Mouse (Mus musculus): ENCODE measurements around the gene Tef. TPM values are rescaled to one million over a fixed set of nuclear protein-coding genes. Genes with fewer than 3 reads are reported as not detected.
A peak's percentile ranks its signal among the peaks of the same experiment; 100 is the strongest.

Gene Tef
- 23.9 and 26.5 TPM in 2 replicates for polyA plus RNA-seq (2015; fragmentation: Nextera tagmentation; extraction: Ambion mirVana)

DNA sequence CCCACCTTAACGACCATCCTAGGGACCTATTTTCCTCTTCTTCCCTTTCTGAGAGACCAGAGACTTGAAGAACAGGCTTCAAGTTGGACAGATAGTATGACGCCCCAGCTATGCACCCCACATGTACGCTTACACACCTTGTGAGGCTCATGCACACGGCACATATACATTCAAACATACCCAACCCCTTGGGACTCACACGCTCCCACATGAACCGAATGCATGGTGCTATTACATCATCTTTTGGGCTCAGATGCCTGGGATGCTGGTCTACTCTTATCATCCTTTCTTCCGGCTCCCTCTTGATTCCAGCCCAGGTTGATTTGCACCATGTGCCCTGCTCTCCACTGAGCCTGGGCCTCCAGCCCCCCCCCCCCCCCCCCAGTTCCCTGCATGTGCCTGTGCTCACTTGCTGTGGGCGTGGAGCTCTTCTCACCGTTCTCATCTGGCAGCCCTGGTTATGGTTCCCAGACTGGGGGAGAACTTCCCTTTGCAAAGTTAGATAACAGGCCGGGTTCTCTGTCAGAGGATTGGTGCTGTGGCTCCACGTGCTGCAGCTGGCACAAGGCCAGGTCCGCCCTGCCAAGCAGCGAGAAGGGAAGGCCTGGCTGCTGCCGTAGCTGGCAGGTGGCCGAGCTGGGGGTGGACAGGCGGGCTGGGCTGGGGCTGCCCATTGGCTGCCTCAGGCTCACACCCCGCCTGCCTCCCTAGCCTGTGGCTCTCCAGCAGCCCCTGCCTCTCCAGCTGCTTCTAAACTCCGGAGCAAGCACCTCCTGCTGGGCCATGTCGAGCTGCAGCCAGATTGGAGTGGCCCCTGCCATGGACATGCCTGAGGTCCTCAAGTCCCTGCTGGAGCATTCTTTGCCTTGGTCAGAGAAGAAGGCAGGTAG lies at the start of gene Tef:
Gene Tef, plus strand, starts transcription at position 421 of the 890 bp plus-strand sequence.
- ATAC-seq (replicated peaks; ENCODE audit: low FRiP score), result peak; percentile 97
- Histone ChIP-seq H3K27ac (peak within 1 kb of the TSS; percentile 77), H3K4me1 (peaks cover 52% of the 10 kb centered on the region), H3K9ac (peak within 1 kb of the TSS; percentile 3; the same call in 1 of the 2 replicates), H3K36me3 (no peaks in the 10 kb centered on the region), H3K4me2 (peak within 1 kb of the TSS; percentile 57), H3K4me3 (replicated peaks) (peak within 1 kb of the TSS; percentile 37), H3K9me3 (replicated peaks) (no peaks in the 10 kb centered on the region), H3K27me3 (no peaks in the 10 kb centered on the region)
- WGBS, result 22% methylated on average over 19 of the region's 19 CpGs

DNA sequence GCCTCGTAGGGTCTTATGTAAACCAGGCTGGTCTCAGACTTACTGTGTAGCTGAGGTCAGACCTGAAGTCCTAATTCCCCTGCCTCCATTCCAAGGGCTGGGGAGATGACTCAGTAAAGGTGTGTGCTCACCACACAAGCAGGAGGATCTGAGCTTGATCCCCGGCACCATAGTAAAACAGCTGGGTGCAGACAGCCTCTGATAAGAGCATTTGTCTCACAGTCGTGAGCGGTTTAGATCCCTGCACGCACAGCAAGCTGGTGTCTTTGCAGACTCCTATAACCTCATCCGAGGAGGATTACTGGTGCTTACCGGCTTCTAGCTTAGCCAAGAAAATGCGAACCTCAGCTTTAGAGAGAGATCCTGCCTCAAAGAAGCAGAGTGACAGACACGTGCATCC lies 48.6 kb upstream of the Tef start:
- Histone ChIP-seq H3K27ac (no peak overlapping the region), H3K36me3 (peaks cover 21% of the 10 kb centered on the region), H3K9ac (no peak overlapping the region), H3K4me3 (replicated peaks) (no peak overlapping the region), H3K27me3 (no peaks in the 10 kb centered on the region), H3K9me3 (replicated peaks) (no peaks in the 10 kb centered on the region), H3K4me2 (no peak overlapping the region), H3K4me1 (peaks cover 31% of the 10 kb centered on the region)
- no peak for ATAC-seq (replicated peaks; ENCODE audit: low FRiP score)
- 97% methylated on average over 9 of the region's 9 CpGs for WGBS

DNA sequence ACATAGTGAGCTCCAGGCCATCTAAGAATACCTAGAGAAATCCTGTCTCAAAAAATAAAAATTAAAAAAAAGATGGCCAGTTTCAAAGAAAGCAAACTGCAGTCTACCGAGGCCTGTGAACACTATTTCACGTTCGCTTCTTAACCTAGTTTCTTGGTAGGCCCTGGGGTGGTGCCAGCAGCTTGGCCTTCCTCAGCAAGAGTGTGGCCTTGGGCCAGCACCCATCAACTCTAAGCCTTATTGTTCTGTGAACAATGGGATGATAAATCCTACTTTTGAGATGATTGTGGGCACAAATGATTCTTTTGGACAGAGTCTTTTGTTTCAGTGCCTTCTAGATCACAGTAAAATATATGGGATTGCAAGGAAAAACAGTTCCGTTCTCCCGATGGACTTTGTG lies 43.5 kb upstream of the Tef start:
- no peak overlapping the region for H3K4me2 ChIP-seq
- H3K27me3 ChIP-seq, result no peaks in the 10 kb centered on the region
- no peaks in the 10 kb centered on the region for H3K9me3 ChIP-seq (replicated peaks)
- no peak overlapping the region for H3K9ac ChIP-seq
- no peak overlapping the region for H3K4me3 ChIP-seq (replicated peaks)
- H3K4me1 ChIP-seq, result peaks cover 6% of the 10 kb centered on the region; the same call in 1 of the 2 replicates
- no peak for ATAC-seq (replicated peaks; ENCODE audit: low FRiP score)
- 86% methylated on average over 5 of the region's 5 CpGs for WGBS
- no peak overlapping the region for H3K27ac ChIP-seq
- H3K36me3 ChIP-seq, result peaks cover 27% of the 10 kb centered on the region

DNA sequence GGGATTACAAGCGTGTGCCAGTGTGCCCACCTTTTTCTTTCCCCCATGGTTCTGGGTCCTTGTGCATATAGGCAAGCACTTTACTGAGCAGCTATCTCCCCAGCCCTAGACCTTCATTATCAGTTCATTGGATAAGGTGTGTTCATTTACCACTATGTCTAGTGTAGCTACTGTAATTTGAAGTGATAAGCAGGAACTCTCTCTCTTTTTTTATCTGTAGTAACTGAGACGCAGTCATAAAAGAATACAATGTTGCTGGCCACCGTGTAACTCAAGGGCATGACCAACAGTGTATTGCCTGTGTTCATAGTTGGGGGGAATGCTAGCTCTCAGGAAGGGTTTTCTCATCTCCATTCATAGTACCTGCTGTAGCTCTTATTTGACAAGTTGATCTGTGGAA lies 42.7 kb upstream of the Tef start:
- peaks cover 6% of the 10 kb centered on the region; the same call in 1 of the 2 replicates for H3K4me1 ChIP-seq
- H3K4me2 ChIP-seq, result no peak overlapping the region
- peaks cover 24% of the 10 kb centered on the region for H3K36me3 ChIP-seq
- no peaks in the 10 kb centered on the region for H3K9me3 ChIP-seq (replicated peaks)
- ATAC-seq (replicated peaks; ENCODE audit: low FRiP score), result no peak
- 91% methylated on average over 3 of the region's 3 CpGs for WGBS
- H3K9ac ChIP-seq, result no peak overlapping the region
- H3K4me3 ChIP-seq (replicated peaks), result no peak overlapping the region
- no peak overlapping the region for H3K27ac ChIP-seq
- no peaks in the 10 kb centered on the region for H3K27me3 ChIP-seq

DNA sequence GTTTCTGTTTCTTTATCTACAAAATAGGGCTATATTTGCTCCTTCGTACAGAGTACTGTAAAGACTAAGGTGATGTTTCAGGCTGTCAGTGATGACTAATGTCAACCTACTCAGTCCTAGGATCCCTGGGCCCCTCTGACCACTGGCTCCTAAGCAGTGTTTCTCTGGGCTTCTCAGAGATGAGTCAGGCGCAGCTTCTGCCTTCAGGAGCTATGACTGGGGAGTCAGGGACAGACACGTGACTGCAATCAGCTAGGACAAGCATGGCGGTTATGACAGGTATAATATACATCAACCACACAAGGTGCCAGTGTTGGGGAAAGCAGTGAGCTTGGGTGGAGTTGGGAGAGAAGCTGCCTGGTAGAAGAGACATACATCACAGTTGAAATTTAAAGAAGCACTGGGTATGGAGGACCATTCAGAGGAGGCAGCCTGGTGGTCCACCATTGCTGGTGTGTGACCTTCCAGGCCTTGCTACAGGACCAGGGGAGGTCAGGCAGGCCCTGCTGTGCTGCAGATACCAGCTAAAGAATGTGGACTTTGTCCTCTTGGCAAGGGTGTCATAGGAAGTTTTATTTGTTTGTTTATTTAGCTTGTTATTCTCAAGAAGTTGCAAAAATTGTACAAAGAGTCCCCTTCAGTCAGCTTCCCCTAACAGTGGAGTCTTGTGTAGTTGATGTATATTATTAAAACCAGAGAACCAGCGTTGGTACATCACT lies 41.7 kb upstream of the Tef start:
- no peaks in the 10 kb centered on the region for H3K27me3 ChIP-seq
- no peaks in the 10 kb centered on the region for H3K9me3 ChIP-seq (replicated peaks)
- H3K4me3 ChIP-seq (replicated peaks), result no peak overlapping the region
- no peak overlapping the region for H3K4me2 ChIP-seq
- H3K27ac ChIP-seq, result no peak overlapping the region
- H3K36me3 ChIP-seq, result peaks cover 14% of the 10 kb centered on the region
- ATAC-seq (replicated peaks; ENCODE audit: low FRiP score), result no peak
- WGBS, result 88% methylated on average over 5 of the region's 5 CpGs
- H3K9ac ChIP-seq, result no peak overlapping the region
- H3K4me1 ChIP-seq, result peaks cover 7% of the 10 kb centered on the region

DNA sequence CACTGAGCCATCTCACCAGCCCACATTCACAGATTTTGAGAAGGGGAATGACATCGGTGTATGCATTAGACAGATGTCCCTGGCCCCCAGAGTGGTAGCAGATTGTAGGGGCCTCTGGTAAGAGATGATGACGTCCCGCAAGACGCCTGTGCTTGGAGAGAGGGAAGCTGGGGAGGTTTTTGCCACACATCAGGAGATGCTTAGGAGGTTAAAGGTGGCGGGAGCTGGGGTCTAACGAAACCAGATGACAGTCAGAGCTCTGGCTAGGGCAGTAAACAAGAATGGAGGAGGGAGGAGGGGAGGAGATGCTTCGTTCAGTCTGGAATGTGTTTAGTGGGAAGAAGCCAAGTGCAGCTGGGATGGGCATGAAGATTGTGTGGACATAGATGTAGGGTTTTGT lies 40.8 kb upstream of the Tef start:
- Histone ChIP-seq H3K4me1 (peaks cover 14% of the 10 kb centered on the region), H3K4me2 (no peak overlapping the region), H3K27me3 (no peaks in the 10 kb centered on the region), H3K9me3 (replicated peaks) (no peaks in the 10 kb centered on the region), H3K27ac (no peak overlapping the region), H3K9ac (no peak overlapping the region), H3K36me3 (0 out of 2 replicates have a peak, but pooled peaks cover 9% of the 10 kb centered on the region), H3K4me3 (replicated peaks) (no peak overlapping the region)
- WGBS, result 91% methylated on average over 7 of the region's 7 CpGs
- ATAC-seq (replicated peaks; ENCODE audit: low FRiP score), result no peak

DNA sequence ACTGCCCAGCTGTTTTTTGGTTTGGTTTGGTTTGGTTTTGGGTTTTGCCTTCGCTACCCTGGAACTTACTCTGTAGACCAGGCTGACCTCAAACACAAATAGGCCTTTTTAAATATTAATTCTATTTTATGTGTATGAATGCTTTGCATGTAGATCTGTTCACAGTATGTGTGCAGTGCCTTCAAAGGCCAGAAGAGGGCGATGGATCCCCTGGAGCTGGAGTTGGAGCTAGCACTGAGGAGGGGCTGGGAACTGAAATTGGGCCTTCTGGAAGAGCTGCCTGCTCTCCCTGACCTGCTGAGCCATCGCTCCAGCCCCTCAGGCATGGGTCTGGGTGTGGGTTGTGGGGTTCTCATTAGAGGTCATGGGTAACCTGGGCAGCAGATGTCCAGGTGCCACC lies 40.3 kb upstream of the Tef start:
- Histone ChIP-seq H3K27me3 (no peaks in the 10 kb centered on the region), H3K4me2 (no peak overlapping the region), H3K4me3 (replicated peaks) (no peak overlapping the region), H3K36me3 (0 out of 2 replicates have a peak, but pooled peaks cover 9% of the 10 kb centered on the region), H3K4me1 (peaks cover 14% of the 10 kb centered on the region), H3K27ac (no peak overlapping the region), H3K9ac (no peak overlapping the region), H3K9me3 (replicated peaks) (no peaks in the 10 kb centered on the region)
- WGBS, result 88% methylated on average over 3 of the region's 3 CpGs
- no peak for ATAC-seq (replicated peaks; ENCODE audit: low FRiP score)

DNA sequence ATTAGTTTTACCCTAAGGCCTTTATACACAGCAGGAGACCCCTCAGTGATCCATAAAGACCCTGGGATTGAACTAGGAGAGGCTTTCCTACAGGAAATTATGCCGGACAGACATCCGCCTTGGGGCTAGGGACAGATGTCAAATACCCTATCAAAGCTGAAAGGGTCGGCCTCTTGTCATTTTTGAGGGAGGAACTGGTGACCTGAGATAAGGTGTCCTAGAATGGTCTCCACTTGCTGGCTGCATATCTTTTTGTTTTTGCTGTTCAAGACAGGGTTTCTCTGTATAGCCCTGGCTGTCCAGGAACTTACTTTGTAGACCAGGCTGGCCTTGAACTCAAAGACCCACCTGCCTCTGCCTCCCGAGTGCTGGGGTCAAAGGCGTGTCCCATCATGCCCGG lies 37.6 kb upstream of the Tef start:
- Histone ChIP-seq H3K9ac (no peak overlapping the region), H3K36me3 (peaks cover 23% of the 10 kb centered on the region), H3K4me2 (no peak overlapping the region), H3K27me3 (no peaks in the 10 kb centered on the region), H3K9me3 (replicated peaks) (no peaks in the 10 kb centered on the region), H3K4me3 (replicated peaks) (no peak overlapping the region), H3K27ac (no peak overlapping the region), H3K4me1 (peaks cover 16% of the 10 kb centered on the region)
- no peak for ATAC-seq (replicated peaks; ENCODE audit: low FRiP score)
- WGBS, result 88% methylated on average over 6 of the region's 6 CpGs

DNA sequence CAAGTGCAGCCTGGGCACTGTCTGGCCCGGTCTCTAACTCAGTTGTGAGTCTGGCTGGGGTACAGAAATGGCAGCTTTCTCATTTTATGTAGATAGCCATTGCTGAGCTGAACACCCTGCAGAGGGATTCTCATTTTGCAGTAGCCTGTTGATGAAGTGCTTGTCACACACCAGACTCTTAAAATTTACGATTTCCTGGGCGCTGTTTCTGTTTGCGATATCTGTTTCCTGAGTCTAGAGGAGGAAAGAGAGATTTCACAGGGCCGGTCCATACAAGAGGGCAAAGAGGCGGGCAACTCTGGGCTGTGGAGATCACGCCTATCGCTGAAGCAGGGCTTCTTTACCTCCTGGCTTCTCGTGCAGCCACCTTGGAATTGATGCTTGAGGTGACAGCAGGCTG lies 36.6 kb upstream of the Tef start:
- WGBS, result 57% methylated on average over 9 of the region's 9 CpGs
- H3K36me3 ChIP-seq, result peaks cover 30% of the 10 kb centered on the region
- H3K4me1 ChIP-seq, result peaks cover 16% of the 10 kb centered on the region
- H3K4me2 ChIP-seq, result no peak overlapping the region
- H3K27me3 ChIP-seq, result no peaks in the 10 kb centered on the region
- H3K9ac ChIP-seq, result no peak overlapping the region
- ATAC-seq (replicated peaks; ENCODE audit: low FRiP score), result no peak
- H3K9me3 ChIP-seq (replicated peaks), result no peaks in the 10 kb centered on the region
- H3K4me3 ChIP-seq (replicated peaks), result no peak overlapping the region
- H3K27ac ChIP-seq, result no peak overlapping the region

DNA sequence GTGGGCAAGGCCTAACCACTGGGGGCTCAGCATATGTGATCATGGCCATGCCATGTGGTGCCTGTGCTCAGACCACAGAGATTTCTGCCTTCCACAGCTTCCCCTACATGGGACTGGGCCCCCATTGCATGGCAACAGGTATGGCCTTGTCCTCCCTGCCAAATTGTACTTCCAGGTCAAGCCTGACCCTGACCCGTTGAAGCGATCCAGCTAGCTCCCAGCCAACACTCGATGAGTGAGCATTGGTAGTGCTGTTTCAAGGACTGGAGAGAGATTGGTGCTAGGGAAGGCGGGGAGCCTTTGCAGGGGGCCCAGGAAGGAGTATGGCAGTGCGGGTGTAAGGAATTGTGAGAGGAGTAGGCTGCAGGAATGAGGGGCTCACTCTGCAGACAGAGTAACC lies 35.8 kb upstream of the Tef start:
- Histone ChIP-seq H3K4me1 (peaks cover 16% of the 10 kb centered on the region), H3K27me3 (no peaks in the 10 kb centered on the region), H3K9me3 (replicated peaks) (no peaks in the 10 kb centered on the region), H3K36me3 (peaks cover 34% of the 10 kb centered on the region), H3K4me2 (no peak overlapping the region), H3K27ac (no peak overlapping the region), H3K4me3 (replicated peaks) (no peak overlapping the region), H3K9ac (no peak overlapping the region)
- no peak for ATAC-seq (replicated peaks; ENCODE audit: low FRiP score)
- 87% methylated on average over 5 of the region's 5 CpGs for WGBS

DNA sequence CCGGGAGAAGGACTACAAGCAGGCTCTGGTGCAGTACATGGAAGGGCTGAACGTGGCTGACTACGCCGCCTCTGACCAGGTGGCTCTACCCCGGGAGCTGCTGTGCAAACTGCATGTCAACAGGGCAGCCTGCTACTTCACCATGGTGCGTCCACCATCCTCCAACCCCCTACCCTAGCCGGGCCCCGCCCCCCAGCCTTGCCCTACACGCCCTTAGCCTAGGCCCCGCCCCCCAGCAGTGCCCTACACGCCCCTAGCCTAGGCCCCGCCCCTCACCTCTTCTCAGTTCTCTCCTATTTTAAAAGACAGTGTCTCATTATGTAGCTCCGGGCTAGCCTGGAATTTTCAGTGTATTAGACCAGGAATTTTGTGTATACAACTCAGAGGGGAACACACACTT lies 33.2 kb upstream of the Tef start:
- 63% methylated on average over 13 of the region's 13 CpGs for WGBS
- Histone ChIP-seq H3K4me2 (no peak overlapping the region), H3K9me3 (replicated peaks) (no peaks in the 10 kb centered on the region), H3K9ac (no peak overlapping the region), H3K27ac (no peak overlapping the region), H3K4me1 (peaks cover 25% of the 10 kb centered on the region), H3K27me3 (no peaks in the 10 kb centered on the region), H3K36me3 (peaks cover 55% of the 10 kb centered on the region), H3K4me3 (replicated peaks) (no peak overlapping the region)
- no peak; the same call in 1 of the 2 replicates for ATAC-seq (replicated peaks; ENCODE audit: low FRiP score)

DNA sequence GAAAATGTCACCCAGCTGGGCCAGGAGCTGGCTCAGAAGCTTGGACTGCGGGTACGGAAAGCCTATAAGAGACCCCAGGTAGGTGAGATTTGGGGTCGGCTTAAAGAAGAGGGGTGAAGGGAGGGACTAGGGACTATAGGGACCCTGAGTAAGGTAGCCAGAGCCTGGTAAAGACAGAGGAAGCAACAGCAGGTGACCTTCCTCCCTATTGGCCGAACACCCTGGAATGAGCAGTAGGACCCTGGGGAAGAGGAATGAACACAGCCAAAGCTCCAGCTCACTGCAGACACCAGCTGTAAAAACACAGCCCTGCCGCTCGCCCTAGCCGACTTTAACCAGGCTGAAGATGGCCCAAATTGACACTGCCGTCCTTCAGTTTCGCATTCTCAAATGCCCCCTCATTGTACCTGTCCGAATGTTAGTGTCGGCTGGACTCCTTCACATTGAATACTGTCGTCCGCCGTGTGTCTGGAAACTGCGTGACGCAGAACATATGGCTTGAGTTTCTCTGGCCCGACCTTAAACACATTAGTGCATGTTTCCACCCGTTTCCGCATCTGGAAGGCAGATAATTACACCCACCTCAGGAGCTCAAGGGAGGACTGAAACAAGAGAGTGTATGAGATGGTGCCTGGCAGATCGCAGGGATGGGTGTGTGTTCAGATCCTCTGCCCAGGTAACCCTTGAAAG lies 29.6 kb upstream of the Tef start:
- Histone ChIP-seq H3K4me1 (peaks cover 12% of the 10 kb centered on the region; the same call in 1 of the 2 replicates), H3K4me3 (replicated peaks) (no peak overlapping the region), H3K27me3 (no peaks in the 10 kb centered on the region), H3K9me3 (replicated peaks) (no peaks in the 10 kb centered on the region), H3K9ac (no peak overlapping the region), H3K27ac (peak overlapping the region; percentile 39), H3K4me2 (no peak overlapping the region), H3K36me3 (peaks cover 90% of the 10 kb centered on the region)
- 52% methylated on average over 20 of the region's 20 CpGs for WGBS
- ATAC-seq (replicated peaks; ENCODE audit: low FRiP score), result no peak

All from kidney, embryonic 15.5 days (tissue).